Mouse (Mus musculus) heart, adult 2 months (tissue): Measurements from ENCODE around the gene Gstm5. TPM values are rescaled to one million over a fixed set of nuclear protein-coding genes. Genes with fewer than 3 reads are reported as not detected.
A peak's percentile ranks its signal among the peaks of the same experiment; 100 is the strongest.

Experiments
- DNase-seq, 2 experiments: peaks; one replicate each; pipeline ENCODE4 v3.0.0; 2021
- H3K27ac ChIP-seq: fragments of 200-600 bp; 2 replicates; pipeline ENCODE4 v1.8.1; 2022
- H3K27me3 ChIP-seq: fragments of 200-500 bp; 2 replicates; pipeline ENCODE4 v1.6.1; 2012; ENCODE audit warnings: mild to moderate bottlenecking, low read length, inconsistent platforms, mixed read lengths; ENCODE audit not compliant: control insufficient read depth, insufficient read depth
- H3K36me3 ChIP-seq: fragments of 200-500 bp; 2 replicates; pipeline ENCODE4 v1.6.1; 2012; ENCODE audit warnings: low read length, inconsistent platforms; ENCODE audit not compliant: control insufficient read depth, insufficient read depth
- H3K4me1 ChIP-seq: fragments of 200-500 bp; 2 replicates; pipeline ENCODE4 v1.6.1; 2011; ENCODE audit warnings: low read length; ENCODE audit not compliant: control insufficient read depth, insufficient read depth
- H3K4me3 ChIP-seq: fragments of 200-600 bp; 2 replicates; pipeline ENCODE4 v1.8.1; 2022
- H3K79me2 ChIP-seq: fragments of 200-500 bp; replicated peaks from 2 replicates; pipeline ENCODE4 v1.6.1; 2012; ENCODE audit warnings: mild to moderate bottlenecking, inconsistent platforms, low read length, moderate library complexity, mixed read lengths; ENCODE audit not compliant: control insufficient read depth, insufficient read depth
- H3K9ac ChIP-seq: fragments of 200-500 bp; 2 replicates; pipeline ENCODE4 v1.6.1; 2012; ENCODE audit warnings: low read depth, mild to moderate bottlenecking, control low read depth, inconsistent platforms, low read length, mixed read lengths
- CTCF ChIP-seq: fragments of 200-600 bp; IDR thresholded peaks from 2 replicates; pipeline ENCODE4 v1.8.1; 2022; ENCODE audit warnings: antibody characterized with exemption, mild to moderate bottlenecking, moderate library complexity
- EP300 ChIP-seq: fragments of 200-500 bp; IDR thresholded peaks from 2 replicates; pipeline ENCODE4 v1.6.1; 2011; ENCODE audit warnings: low read depth, low read length, control low read depth; ENCODE audit not compliant: insufficient read depth
- POLR2A ChIP-seq: fragments of 200-500 bp; IDR thresholded peaks from 2 replicates; pipeline ENCODE4 v1.6.1; 2011; ENCODE audit warnings: mild to moderate bottlenecking, low read depth, low read length, control low read depth; ENCODE audit not compliant: insufficient read depth
- WGBS: fragments of 180-500 bp; shearing (Covaris S2); methylation state at CpG from one replicate; pipeline ENCODE4 v1.1.7; 2018; 5-methylcytosine and 5-hydroxymethylcytosine counted together
- intact Hi-C: fragments of 180-260 bp; cut with DNase I; formaldehyde crosslinking; loops from one replicate; pipeline ENCODE4 v1.15.1; 2025
- long read RNA-seq: library from polyadenylated mRNA; stranded (forward); transcript quantifications from one replicate; pipeline ENCODE4 v2.0.0, GENCODE M21; 2021
- polyA plus RNA-seq: library from polyadenylated mRNA; depleted of rRNA; stranded (reverse); fragments of >200 nt; gene quantifications from 2 replicates; pipeline ENCODE4 v1.2.3, GENCODE M21; 2012; rRNA removed
- total RNA-seq, 2 experiments: library from RNA; stranded (reverse); gene quantifications; 2 replicates each; pipeline ENCODE4 v1.2.3; 2021

Gene Gstm5
- total RNA-seq (10 to 100 TPM; 45.7 to 53.4 TPM), polyA plus RNA-seq (59.5 and 104 TPM in 2 replicates)
- long read RNA-seq, transcript Gstm5-201 (8 exons, 945 nt), result major isoform, 28 of 29 reads
- long read RNA-seq, partial matches to known transcripts, result 1 of 29 reads
- long read RNA-seq, other reads (novel, unspliced or antisense), result 0 of 29 reads

- Histone ChIP-seq H3K79me2 (no peaks in the 10 kb centered on the region), H3K4me1 (no peaks in the 10 kb centered on the region), H3K4me3 (peak within 1 kb of the TSS; percentile 69), H3K9ac (peak within 1 kb of the TSS; percentile 59), H3K27ac (peak within 1 kb of the TSS; percentile 85), H3K36me3 (no peaks in the 10 kb centered on the region), H3K27me3 (no peaks in the 10 kb centered on the region)
- intact Hi-C loops, result no loop called here
- WGBS, result 7% methylated on average over 40 of the region's 40 CpGs
- peak; percentile 86 for DNase-seq
- TF ChIP-seq EP300 (no peak), CTCF (no peak), POLR2A (peak; percentile 83)
These were observed at the start of gene Gstm5 for GRCm38 (mm10) chr3:107895720-107896569. Gene Gstm5, plus strand, starts transcription at chr3:107895821.

GRCm38 (mm10) chr3:107846175-107846574, 49.4 kb upstream of the Gstm5 start:
- intact Hi-C loops, result no loop called here
- no peak for TF ChIP-seq CTCF
- TF ChIP-seq POLR2A, result no peak
- no peak for TF ChIP-seq EP300
- no peak for DNase-seq
- Histone ChIP-seq H3K27ac (no peak overlapping the region), H3K9ac (no peak overlapping the region), H3K4me3 (no peak overlapping the region), H3K4me1 (peaks cover 24% of the 10 kb centered on the region), H3K36me3 (no peaks in the 10 kb centered on the region), H3K27me3 (no peaks in the 10 kb centered on the region), H3K79me2 (no peaks in the 10 kb centered on the region)
- 81% methylated on average over 1 of the region's 1 CpGs for WGBS

GRCm38 (mm10) chr3:107846835-107847234, 48.8 kb upstream of the Gstm5 start:
- intact Hi-C loops, result no loop called here
- Histone ChIP-seq H3K27ac (no peak overlapping the region), H3K9ac (no peak overlapping the region), H3K4me1 (peaks cover 21% of the 10 kb centered on the region), H3K27me3 (no peaks in the 10 kb centered on the region), H3K79me2 (no peaks in the 10 kb centered on the region), H3K4me3 (no peak overlapping the region), H3K36me3 (no peaks in the 10 kb centered on the region)
- DNase-seq, result no peak
- TF ChIP-seq EP300, result no peak
- TF ChIP-seq POLR2A, result no peak
- no peak for TF ChIP-seq CTCF
- WGBS, result 49% methylated on average over 3 of the region's 3 CpGs

GRCm38 (mm10) chr3:107848126-107848525, 47.5 kb upstream of the Gstm5 start:
- TF ChIP-seq EP300 (no peak), POLR2A (no peak)
- Histone ChIP-seq H3K36me3 (no peaks in the 10 kb centered on the region), H3K9ac (no peak overlapping the region), H3K4me1 (peaks cover 19% of the 10 kb centered on the region), H3K4me3 (no peak overlapping the region), H3K79me2 (no peaks in the 10 kb centered on the region), H3K27me3 (no peaks in the 10 kb centered on the region), H3K27ac (no peak overlapping the region)
- no peak for DNase-seq
- WGBS, result 74% methylated on average over 4 of the region's 4 CpGs
- intact Hi-C loops, result no loop called here

- Histone ChIP-seq H3K4me3 (no peak overlapping the region), H3K27me3 (no peaks in the 10 kb centered on the region), H3K27ac (peak overlapping the region; percentile 44; the same call in 1 of the 2 replicates), H3K9ac (no peak overlapping the region), H3K4me1 (peaks cover 19% of the 10 kb centered on the region), H3K79me2 (no peaks in the 10 kb centered on the region), H3K36me3 (no peaks in the 10 kb centered on the region)
- intact Hi-C loops, result no loop called here
- 42% methylated on average over 6 of the region's 6 CpGs for WGBS
- DNase-seq, result peak in 1 of 2 experiments; percentile 56
- TF ChIP-seq CTCF (no peak), EP300 (0 out of 2 replicates have a peak, but pooled peaks have one; percentile 23)
These were observed 46.5 kb upstream of the Gstm5 start for GRCm38 (mm10) chr3:107849000-107849692.

- H3K36me3 ChIP-seq, result no peaks in the 10 kb centered on the region
- peaks cover 16% of the 10 kb centered on the region for H3K4me1 ChIP-seq
- DNase-seq, result no peak
- 73% methylated on average over 2 of the region's 2 CpGs for WGBS
- intact Hi-C loops, result no loop called here
- H3K27me3 ChIP-seq, result no peaks in the 10 kb centered on the region
- H3K9ac ChIP-seq, result no peak overlapping the region
- no peak overlapping the region for H3K4me3 ChIP-seq
- no peak for TF ChIP-seq EP300
- TF ChIP-seq CTCF, result no peak
- TF ChIP-seq POLR2A, result no peak
- H3K27ac ChIP-seq, result peak overlapping the region; percentile 44
- H3K79me2 ChIP-seq, result no peaks in the 10 kb centered on the region
These were observed 46.0 kb upstream of the Gstm5 start for GRCm38 (mm10) chr3:107849693-107850031.
